24 mouse cellular contexts compared by ENCODE assay signal in the genomic region with DNA sequence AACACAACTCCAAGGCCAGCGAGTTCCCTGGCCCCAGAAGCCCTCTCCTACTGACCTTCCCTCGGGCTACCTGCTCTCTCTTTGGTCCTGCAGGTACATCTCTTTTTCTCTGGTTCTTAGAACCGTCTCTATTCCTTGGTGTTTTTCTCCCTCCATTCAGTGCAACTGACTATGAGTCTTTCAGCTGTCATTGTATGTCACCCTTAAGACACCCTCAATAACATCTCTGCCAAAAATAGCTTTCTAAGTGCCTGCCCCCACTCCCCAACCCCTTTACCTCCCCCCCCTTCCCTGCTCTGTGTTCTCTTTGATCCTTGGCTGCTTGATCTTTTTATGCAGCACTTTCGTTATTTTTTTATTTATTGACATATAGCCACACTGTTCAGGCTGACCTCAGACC. TPM values are rescaled to one million over a fixed set of nuclear protein-coding genes. Genes with fewer than 3 reads are reported as not detected.
A peak's percentile ranks its signal among the peaks of the same experiment; 100 is the strongest.
DNase-seq lines count a peak whose midpoint lies in the region; ATAC-seq and TF ChIP-seq lines count a peak whose summit lies in the region.
"Had no signal": no experiment of that assay in that cellular context is flagged by ENCODE, and none has a peak within 500 bp of the region (broad histone marks: within the 10 kb centered on the region; RNA-seq: fewer than 3 reads in every experiment).

No protein-coding gene starts in this region.

- H3K27ac ChIP-seq in forebrain, embryonic 16.5 days (ENCODE audit: low read length): no peak overlapping the region
- no peak overlapping the region for H3K27ac ChIP-seq in forebrain, embryonic 10.5 days
- no peak overlapping the region for H3K27ac ChIP-seq in heart, embryonic 11.5 days (ENCODE audit: low read depth, low read length)
- H3K27ac ChIP-seq in heart, embryonic 12.5 days (ENCODE audit: poor library complexity, severe bottlenecking): no peak overlapping the region
- H3K27ac ChIP-seq: embryonic facial prominence, embryonic 12.5 days; heart, embryonic 13.5 days; hindbrain, embryonic 15.5 days had no signal

- TF ChIP-seq POLR2A in brain, embryonic 14.5 days (IDR thresholded peaks at IDR 0.05; ENCODE audit: borderline replicate concordance, extremely low read depth, insufficient read depth, insufficient read length, poor library complexity, severe bottlenecking): no peak

- 0 out of 2 replicates have a peak, but pooled peaks have one; percentile 47 for ATAC-seq in forebrain, embryonic 16.5 days
- ATAC-seq in heart, embryonic 11.5 days (replicated peaks; ENCODE audit: insufficient number of reproducible peaks, low FRiP score, low TSS enrichment): no peak
- ATAC-seq in heart, embryonic 12.5 days (ENCODE audit: insufficient number of reproducible peaks, low FRiP score): no peak
- ATAC-seq in megakaryocyte-erythroid progenitor cell, adult 5-6 weeks (replicated peaks; ENCODE audit: low FRiP score, low TSS enrichment, poor library complexity, severe bottlenecking): no peak
- ATAC-seq: forebrain, embryonic 14.5 days; intestine, embryonic 16.5 days had no signal

- no peak for DNase-seq in forebrain, embryonic 10.5 days (ENCODE audit: extremely low spot score, low spot score)
- DNase-seq in brain, embryonic 14.5 days (ENCODE audit: low read depth): peak; percentile 18
- DNase-seq: adrenal gland, postnatal 10 days; cerebellum, adult 11-12 months; cerebellum, adult 9-10 months; cerebellum, postnatal 25 days; gastrocnemius, postnatal 25 days; heart, adult 11 months; heart, postnatal 36 days had no signal

- H3K27me3 ChIP-seq in forebrain, embryonic 16.5 days (replicated peaks; ENCODE audit: control insufficient read depth, insufficient read depth, low read length): no peaks in the 10 kb centered on the region
- H3K27me3 ChIP-seq in forebrain, embryonic 10.5 days (ENCODE audit: poor library complexity, severe bottlenecking): no peaks in the 10 kb centered on the region
- H3K27me3 ChIP-seq in heart, embryonic 11.5 days (ENCODE audit: control insufficient read depth, insufficient read depth, low read length): no peaks in the 10 kb centered on the region
- H3K27me3 ChIP-seq in heart, embryonic 12.5 days (replicated peaks): no peaks in the 10 kb centered on the region
- H3K27me3 ChIP-seq: embryonic facial prominence, embryonic 12.5 days; heart, embryonic 13.5 days; hindbrain, embryonic 15.5 days had no signal

- no peaks in the 10 kb centered on the region for H3K36me3 ChIP-seq in forebrain, embryonic 16.5 days (ENCODE audit: control insufficient read depth, insufficient read depth)
- H3K36me3 ChIP-seq in forebrain, embryonic 10.5 days (replicated peaks): no peaks in the 10 kb centered on the region
- no peaks in the 10 kb centered on the region for H3K36me3 ChIP-seq in heart, embryonic 11.5 days (ENCODE audit: control insufficient read depth, insufficient read depth, low read length)
- no peaks in the 10 kb centered on the region for H3K36me3 ChIP-seq in heart, embryonic 12.5 days
- H3K36me3 ChIP-seq: embryonic facial prominence, embryonic 12.5 days; heart, embryonic 13.5 days; hindbrain, embryonic 15.5 days had no signal

- H3K4me2 ChIP-seq in forebrain, embryonic 16.5 days (ENCODE audit: low read length): no peak overlapping the region
- peak overlapping the region; percentile 14; the same call in 1 of the 2 replicates for H3K4me2 ChIP-seq in heart, embryonic 11.5 days
- no peak overlapping the region for H3K4me2 ChIP-seq in heart, embryonic 12.5 days
- H3K4me2 ChIP-seq: embryonic facial prominence, embryonic 12.5 days; heart, embryonic 13.5 days; hindbrain, embryonic 15.5 days had no signal

- no peak overlapping the region for H3K4me3 ChIP-seq in forebrain, embryonic 16.5 days (replicated peaks; ENCODE audit: low read length)
- H3K4me3 ChIP-seq in forebrain, embryonic 10.5 days: no peak overlapping the region
- H3K4me3 ChIP-seq in heart, embryonic 11.5 days (ENCODE audit: low read depth, low read length): no peak overlapping the region
- no peak overlapping the region for H3K4me3 ChIP-seq in heart, embryonic 12.5 days
- H3K4me3 ChIP-seq: embryonic facial prominence, embryonic 12.5 days; heart, embryonic 13.5 days; hindbrain, embryonic 15.5 days had no signal

- WGBS in forebrain, embryonic 16.5 days: 45% methylated on average over 4 of the region's 4 CpGs
- WGBS in forebrain, embryonic 10.5 days: 83% methylated on average over 4 of the region's 4 CpGs
- 50% methylated on average over 4 of the region's 4 CpGs for WGBS in heart, embryonic 11.5 days (ENCODE audit: insufficient replicate concordance)
- 37% methylated on average over 4 of the region's 4 CpGs for WGBS in heart, embryonic 12.5 days

- no peak for TF ChIP-seq CTCF in brain, embryonic 14.5 days (IDR thresholded peaks at IDR 0.05; ENCODE audit: borderline replicate concordance, extremely low read depth, insufficient read depth, insufficient read length)

- H3K4me1 ChIP-seq in forebrain, embryonic 16.5 days (replicated peaks; ENCODE audit: control insufficient read depth, insufficient read depth, low read length): no peaks in the 10 kb centered on the region; the same call in 1 of the 2 replicates
- H3K4me1 ChIP-seq in forebrain, embryonic 10.5 days: peaks cover 9% of the 10 kb centered on the region
- peaks cover 3% of the 10 kb centered on the region for H3K4me1 ChIP-seq in heart, embryonic 11.5 days (ENCODE audit: control insufficient read depth, insufficient read depth, low read length)
- H3K4me1 ChIP-seq in heart, embryonic 12.5 days (replicated peaks): peaks cover 9% of the 10 kb centered on the region
- H3K4me1 ChIP-seq: hindbrain, embryonic 15.5 days had no signal

- no peaks in the 10 kb centered on the region for H3K9me3 ChIP-seq in forebrain, embryonic 16.5 days (ENCODE audit: control insufficient read depth, low read length)
- H3K9me3 ChIP-seq in forebrain, embryonic 10.5 days: no peaks in the 10 kb centered on the region
- H3K9me3 ChIP-seq in heart, embryonic 11.5 days (replicated peaks; ENCODE audit: control insufficient read depth, low read length): no peaks in the 10 kb centered on the region
- H3K9me3 ChIP-seq in heart, embryonic 12.5 days (replicated peaks): no peaks in the 10 kb centered on the region
- H3K9me3 ChIP-seq: embryonic facial prominence, embryonic 12.5 days; heart, embryonic 13.5 days; hindbrain, embryonic 15.5 days had no signal

- no peak overlapping the region for H3K9ac ChIP-seq in forebrain, embryonic 16.5 days (replicated peaks; ENCODE audit: low read depth, low read length)
- H3K9ac ChIP-seq in heart, embryonic 11.5 days (ENCODE audit: low read depth, low read length): no peak overlapping the region
- H3K9ac ChIP-seq in heart, embryonic 12.5 days: no peak overlapping the region
- H3K9ac ChIP-seq: embryonic facial prominence, embryonic 12.5 days; heart, embryonic 13.5 days; hindbrain, embryonic 15.5 days had no signal

RNA-seq across cellular contexts. Expression of a gene that starts 18.6 kb away (rescaled TPM):
- polyA plus RNA-seq in forebrain, embryonic 16.5 days (2015; fragmentation: Nextera tagmentation; extraction: Ambion mirVana): 0.14 TPM in 1 of 2 replicates, not detected in the other
- not detected in 2 replicates for polyA plus RNA-seq in forebrain, embryonic 10.5 days (2016; fragmentation: Nextera tagmentation; extraction: Ambion mirVana)
- polyA plus RNA-seq in heart, embryonic 11.5 days (2014; fragmentation: Nextera tagmentation; extraction: Ambion mirVana): not detected in 2 replicates
- polyA plus RNA-seq in heart, embryonic 12.5 days (2016; fragmentation: Nextera tagmentation; extraction: Ambion mirVana): not detected in 2 replicates
- polyA plus RNA-seq in brain, embryonic 14.5 days (2012; rRNA removed): not detected in 2 replicates
- total RNA-seq in megakaryocyte-erythroid progenitor cell, adult 5-6 weeks (2014; fragmentation: Nextera tagmentation): not detected in 2 replicates
- total RNA-seq in megakaryocyte-erythroid progenitor cell, adult 5-6 weeks (2017): not detected in 2 replicates
- total RNA-seq: adrenal gland, postnatal 4 days; gastrocnemius, adult 18-20 months; gastrocnemius, postnatal 25 days; heart, postnatal 36 days; MEL had no signal
- polyA plus RNA-seq: cortical plate, adult 2 months; embryonic facial prominence, embryonic 12.5 days; forebrain, embryonic 14.5 days; heart, embryonic 13.5 days; heart, postnatal 0 days; hindbrain, embryonic 11.5 days; hindbrain, embryonic 15.5 days had no signal

RNA-seq across cellular contexts. Expression of a gene that starts 52.7 kb away (rescaled TPM):
- 1.7 and 3.0 TPM in 2 replicates for polyA plus RNA-seq in forebrain, embryonic 16.5 days (2015; fragmentation: Nextera tagmentation; extraction: Ambion mirVana)
- 5.3 and 5.7 TPM in 2 replicates for polyA plus RNA-seq in forebrain, embryonic 10.5 days (2016; fragmentation: Nextera tagmentation; extraction: Ambion mirVana)
- 3.2 and 3.4 TPM in 2 replicates for polyA plus RNA-seq in heart, embryonic 11.5 days (2014; fragmentation: Nextera tagmentation; extraction: Ambion mirVana)
- 3.2 and 3.4 TPM in 2 replicates for polyA plus RNA-seq in heart, embryonic 12.5 days (2016; fragmentation: Nextera tagmentation; extraction: Ambion mirVana)
- 1.1 and 2.1 TPM in 2 replicates for polyA plus RNA-seq in brain, embryonic 14.5 days (2012; rRNA removed)
- total RNA-seq in megakaryocyte-erythroid progenitor cell, adult 5-6 weeks (2014; fragmentation: Nextera tagmentation): 2.6 and 4.1 TPM in 2 replicates
- 2.8 and 6.1 TPM in 2 replicates for total RNA-seq in megakaryocyte-erythroid progenitor cell, adult 5-6 weeks (2017)

RNA-seq across cellular contexts. Expression of a gene that starts 53.2 kb away (rescaled TPM):
- 29.2 and 35.1 TPM in 2 replicates for polyA plus RNA-seq in forebrain, embryonic 16.5 days (2015; fragmentation: Nextera tagmentation; extraction: Ambion mirVana)
- 19.1 and 21.2 TPM in 2 replicates for polyA plus RNA-seq in forebrain, embryonic 10.5 days (2016; fragmentation: Nextera tagmentation; extraction: Ambion mirVana)
- 19.4 and 23.3 TPM in 2 replicates for polyA plus RNA-seq in heart, embryonic 11.5 days (2014; fragmentation: Nextera tagmentation; extraction: Ambion mirVana)
- 18.6 and 24.3 TPM in 2 replicates for polyA plus RNA-seq in heart, embryonic 12.5 days (2016; fragmentation: Nextera tagmentation; extraction: Ambion mirVana)
- 31.5 and 51.1 TPM in 2 replicates for polyA plus RNA-seq in brain, embryonic 14.5 days (2012; rRNA removed)
- 17.4 and 22.6 TPM in 2 replicates for total RNA-seq in megakaryocyte-erythroid progenitor cell, adult 5-6 weeks (2014; fragmentation: Nextera tagmentation)
- total RNA-seq in megakaryocyte-erythroid progenitor cell, adult 5-6 weeks (2017): 7.1 and 7.8 TPM in 2 replicates

RNA-seq across cellular contexts. Expression of a gene that starts 57.7 kb away (rescaled TPM):
- not detected in 2 replicates for polyA plus RNA-seq in forebrain, embryonic 16.5 days (2015; fragmentation: Nextera tagmentation; extraction: Ambion mirVana)
- not detected in 2 replicates for polyA plus RNA-seq in forebrain, embryonic 10.5 days (2016; fragmentation: Nextera tagmentation; extraction: Ambion mirVana)
- 0.94 and 0.97 TPM in 2 replicates for polyA plus RNA-seq in heart, embryonic 11.5 days (2014; fragmentation: Nextera tagmentation; extraction: Ambion mirVana)
- polyA plus RNA-seq in heart, embryonic 12.5 days (2016; fragmentation: Nextera tagmentation; extraction: Ambion mirVana): 0.74 and 0.97 TPM in 2 replicates
- 0.07 TPM in 1 of 2 replicates, not detected in the other for polyA plus RNA-seq in brain, embryonic 14.5 days (2012; rRNA removed)
- 337 and 406 TPM in 2 replicates for total RNA-seq in megakaryocyte-erythroid progenitor cell, adult 5-6 weeks (2014; fragmentation: Nextera tagmentation)
- 141 and 329 TPM in 2 replicates for total RNA-seq in megakaryocyte-erythroid progenitor cell, adult 5-6 weeks (2017)
- polyA plus RNA-seq: cortical plate, adult 2 months; forebrain, embryonic 14.5 days; hindbrain, embryonic 15.5 days had no signal
